Mouse (Mus musculus) forebrain, embryonic 16.5 days (tissue): ENCODE data around the gene Zfp740. TPM values are rescaled to one million over a fixed set of nuclear protein-coding genes. Genes with fewer than 3 reads are reported as not detected.

ENCODE experiments used
- ATAC-seq: fragments of 200-750 bp; cut with Nextera tagmentation; 2 replicates; pipeline ENCODE4 v1.8.0; 2017; ENCODE audit warnings: mild to moderate bottlenecking, moderate library complexity
- H3K27ac ChIP-seq: fragments of 300-500 bp; sonication (generic); 2 replicates; pipeline ENCODE4 v1.5.1; 2014; ENCODE audit warnings: low read length, control low read depth
- H3K27me3 ChIP-seq: fragments of 300-500 bp; sonication (generic); replicated peaks from 2 replicates; pipeline ENCODE4 v1.6.1; 2014; ENCODE audit warnings: low read length; ENCODE audit not compliant: control insufficient read depth, insufficient read depth
- H3K36me3 ChIP-seq: fragments of 300-500 bp; sonication (generic); 2 replicates; pipeline ENCODE4 v1.6.1; 2014; ENCODE audit not compliant: control insufficient read depth, insufficient read depth
- H3K4me1 ChIP-seq: fragments of 300-500 bp; sonication (generic); replicated peaks from 2 replicates; pipeline ENCODE4 v1.6.1; 2014; ENCODE audit warnings: low read length; ENCODE audit not compliant: control insufficient read depth, insufficient read depth
- H3K4me2 ChIP-seq: fragments of 300-500 bp; sonication (generic); 2 replicates; pipeline ENCODE4 v1.6.1; 2014; ENCODE audit warnings: mild to moderate bottlenecking, low read length, control low read depth
- H3K4me3 ChIP-seq: fragments of 300-500 bp; sonication (generic); replicated peaks from 2 replicates; pipeline ENCODE4 v1.5.1; 2014; ENCODE audit warnings: mild to moderate bottlenecking, low read length, control low read depth
- H3K9ac ChIP-seq: fragments of 300-500 bp; sonication (generic); replicated peaks from 2 replicates; pipeline ENCODE4 v1.6.1; 2014; ENCODE audit warnings: low read depth, low read length, control low read depth
- H3K9me3 ChIP-seq: fragments of 300-500 bp; sonication (generic); 2 replicates; pipeline ENCODE4 v1.6.1; 2016; ENCODE audit warnings: low read length; ENCODE audit not compliant: control insufficient read depth
- WGBS: fragments of 180-500 bp; shearing (Covaris S2); extraction: QIAGEN DNeasy Blood & Tissue Kit; methylation state at CpG from one replicate; pipeline ENCODE4 v1.1.7; 2014; 5-methylcytosine and 5-hydroxymethylcytosine counted together
- polyA plus RNA-seq: library from polyadenylated mRNA; unstranded; fragments of >200 nt; fragmentation: Nextera tagmentation; extraction: Ambion mirVana; gene quantifications from 2 replicates; pipeline ENCODE4 v1.2.1, GENCODE M21; 2015

The Zfp740 gene
- polyA plus RNA-seq, 1 experiment from 2014 or later = 84.6 TPM

GRCm38 (mm10) chr15:102203835-102204381 is 859 bp downstream of the Zfp740 start:
- ATAC-seq = peak; percentile 36
- WGBS = 0% methylated on average over 21 of the region's 72 CpGs

GRCm38 (mm10) chr15:102204674-102205505 is 1.8 kb downstream of the Zfp740 start, which contains the start of gene Csad:
Csad (minus strand) TSS chr15:102204724.
- Histone ChIP-seq H3K27ac (peak within 1 kb of the TSS; percentile 97), H3K4me3 (peak within 1 kb of the TSS; percentile 63), H3K27me3 (no peaks in the 10 kb centered on the region), H3K4me2 (peak within 1 kb of the TSS; percentile 82), H3K9ac (peak within 1 kb of the TSS; percentile 89), H3K36me3 (peaks cover 13% of the 10 kb centered on the region), H3K4me1 (peaks cover 39% of the 10 kb centered on the region), H3K9me3 (no peaks in the 10 kb centered on the region)
- 38% methylated on average over 19 of the region's 19 CpGs for WGBS
- no peak for ATAC-seq

More at GRCm38 (mm10) chr15:102203835-102204381, 859 bp downstream of the Zfp740 start:
- Histone ChIP-seq H3K4me3 (peak overlapping the region; percentile 63), H3K4me1 (peaks cover 39% of the 10 kb centered on the region), H3K4me2 (peak overlapping the region; percentile 82), H3K27me3 (no peaks in the 10 kb centered on the region), H3K9ac (peak overlapping the region; percentile 89), H3K36me3 (peaks cover 8% of the 10 kb centered on the region), H3K27ac (peak overlapping the region; percentile 97), H3K9me3 (no peaks in the 10 kb centered on the region)

GRCm38 (mm10) chr15:102205779-102206178 is 2.7 kb downstream of the Zfp740 start:
- Histone ChIP-seq H3K27me3 (no peaks in the 10 kb centered on the region), H3K9ac (peak overlapping the region; percentile 57), H3K9me3 (no peaks in the 10 kb centered on the region), H3K4me3 (peak overlapping the region; percentile 63), H3K36me3 (peaks cover 19% of the 10 kb centered on the region), H3K4me2 (peak overlapping the region; percentile 76), H3K27ac (peak overlapping the region; percentile 70), H3K4me1 (peaks cover 39% of the 10 kb centered on the region)
- WGBS = 12% methylated on average over 8 of the region's 8 CpGs
- peak; percentile 49 for ATAC-seq

GRCm38 (mm10) chr15:102207351-102207750 is 4.3 kb downstream of the Zfp740 start:
- Histone ChIP-seq H3K36me3 (peaks cover 23% of the 10 kb centered on the region), H3K9ac (no peak overlapping the region), H3K4me2 (no peak overlapping the region)

GRCm38 (mm10) chr15:102208092-102208561 is 5.1 kb downstream of the Zfp740 start:
- no peak overlapping the region for H3K27ac ChIP-seq
- no peak overlapping the region for H3K4me3 ChIP-seq
- peaks cover 31% of the 10 kb centered on the region for H3K4me1 ChIP-seq
- H3K4me2 ChIP-seq = no peak overlapping the region
- no peaks in the 10 kb centered on the region for H3K27me3 ChIP-seq
- peaks cover 30% of the 10 kb centered on the region for H3K36me3 ChIP-seq
- 92% methylated on average over 9 of the region's 9 CpGs for WGBS
- H3K9ac ChIP-seq = no peak overlapping the region
- H3K9me3 ChIP-seq = no peaks in the 10 kb centered on the region
- ATAC-seq = no peak

More at GRCm38 (mm10) chr15:102207351-102207750, 4.3 kb downstream of the Zfp740 start:
- H3K4me1 ChIP-seq = peaks cover 37% of the 10 kb centered on the region
- H3K27me3 ChIP-seq = no peaks in the 10 kb centered on the region
- no peaks in the 10 kb centered on the region for H3K9me3 ChIP-seq
- no peak overlapping the region for H3K27ac ChIP-seq
- no peak for ATAC-seq
- 71% methylated on average over 3 of the region's 3 CpGs for WGBS
- H3K4me3 ChIP-seq = no peak overlapping the region

- Histone ChIP-seq H3K9ac (no peak overlapping the region), H3K4me1 (peaks cover 31% of the 10 kb centered on the region), H3K4me2 (no peak overlapping the region), H3K36me3 (peaks cover 40% of the 10 kb centered on the region), H3K4me3 (no peak overlapping the region), H3K9me3 (no peaks in the 10 kb centered on the region), H3K27me3 (no peaks in the 10 kb centered on the region), H3K27ac (no peak overlapping the region)
- no peak for ATAC-seq
- WGBS = 88% methylated on average over 8 of the region's 8 CpGs
These were observed 6.1 kb downstream of the Zfp740 start for GRCm38 (mm10) chr15:102209114-102209513.

- Histone ChIP-seq H3K9me3 (no peaks in the 10 kb centered on the region), H3K9ac (no peak overlapping the region), H3K27ac (no peak overlapping the region), H3K36me3 (peaks cover 44% of the 10 kb centered on the region), H3K27me3 (no peaks in the 10 kb centered on the region), H3K4me3 (no peak overlapping the region), H3K4me1 (peaks cover 16% of the 10 kb centered on the region), H3K4me2 (no peak overlapping the region)
- ATAC-seq = no peak
- 89% methylated on average over 4 of the region's 4 CpGs for WGBS
These were observed 7.8 kb downstream of the Zfp740 start for GRCm38 (mm10) chr15:102210816-102211215.

GRCm38 (mm10) chr15:102211895-102212294 is 8.8 kb downstream of the Zfp740 start:
- Histone ChIP-seq H3K27ac (no peak overlapping the region), H3K4me1 (peaks cover 6% of the 10 kb centered on the region; the same call in 1 of the 2 replicates)

GRCm38 (mm10) chr15:102214132-102214531 is 11.1 kb downstream of the Zfp740 start:
- no peaks in the 10 kb centered on the region for H3K4me1 ChIP-seq
- H3K27ac ChIP-seq = no peak overlapping the region
- H3K9ac ChIP-seq = no peak overlapping the region
- H3K27me3 ChIP-seq = no peaks in the 10 kb centered on the region
- no peak for ATAC-seq
- no peaks in the 10 kb centered on the region for H3K9me3 ChIP-seq
- H3K36me3 ChIP-seq = peaks cover 35% of the 10 kb centered on the region
- no peak overlapping the region for H3K4me3 ChIP-seq
- H3K4me2 ChIP-seq = no peak overlapping the region
- 49% methylated on average over 2 of the region's 2 CpGs for WGBS

More at GRCm38 (mm10) chr15:102211895-102212294, 8.8 kb downstream of the Zfp740 start:
- WGBS = 90% methylated on average over 6 of the region's 6 CpGs
- Histone ChIP-seq H3K4me3 (no peak overlapping the region), H3K36me3 (peaks cover 44% of the 10 kb centered on the region), H3K9ac (no peak overlapping the region), H3K27me3 (no peaks in the 10 kb centered on the region), H3K4me2 (no peak overlapping the region), H3K9me3 (no peaks in the 10 kb centered on the region)
- no peak for ATAC-seq
